Mouse (Mus musculus) activated CD4-positive, CD25-positive, alpha-beta regulatory T cell, adult 4 months (primary cell): Measurements from ENCODE around the gene Gsk3a. TPM values are rescaled to one million over a fixed set of nuclear protein-coding genes. Genes with fewer than 3 reads are reported as not detected.
"Not testable (repeated sequence)": the region's sequence is repeated elsewhere in the genome, so short reads cannot be mapped to it uniquely, and the experiment has no call there.

Experiments
- ATAC-seq: one replicate; pipeline ENCODE4 v1.8.0; 2017
- polyA plus RNA-seq, 2 experiments: library from polyadenylated mRNA; unstranded; fragments of 100-300 nt; shearing (Covaris generic); gene quantifications; one replicate each; pipeline ENCODE4 v1.2.1; 2017

The Gsk3a gene
- polyA plus RNA-seq, 2 experiments from 2014 or later, result 8.9 to 9.8 TPM

GRCm38 (mm10) chr7:25272445-25273258, 35.0 kb upstream of the Gsk3a start:
- no peak for ATAC-seq

- ATAC-seq, result no peak
Observed at GRCm38 (mm10) chr7:25271651-25272444, 34.2 kb upstream of the Gsk3a start.

GRCm38 (mm10) chr7:25270652-25271633, 33.3 kb upstream of the Gsk3a start:
- no peak for ATAC-seq

- ATAC-seq, result no peak
Observed at GRCm38 (mm10) chr7:25269545-25270271, 32.1 kb upstream of the Gsk3a start.

- no peak for ATAC-seq
Observed at GRCm38 (mm10) chr7:25269029-25269428, 31.4 kb upstream of the Gsk3a start.

- ATAC-seq, result no peak
Observed at GRCm38 (mm10) chr7:25268588-25268987, 30.9 kb upstream of the Gsk3a start.

GRCm38 (mm10) chr7:25267751-25268463, 30.3 kb upstream of the Gsk3a start:
- peak; percentile 79 for ATAC-seq

- peak; percentile 64 for ATAC-seq
Observed at GRCm38 (mm10) chr7:25267301-25267750, 29.7 kb upstream of the Gsk3a start, which contains the start of gene Cic. Gene Cic, plus strand, starts transcription at chr7:25267704.

- no peak for ATAC-seq
Observed at GRCm38 (mm10) chr7:25266180-25266962, 28.7 kb upstream of the Gsk3a start.

GRCm38 (mm10) chr7:25265743-25266142, 28.1 kb upstream of the Gsk3a start:
- ATAC-seq, result not testable (repeated sequence)

- no peak for ATAC-seq
Observed at GRCm38 (mm10) chr7:25263968-25264870, 26.6 kb upstream of the Gsk3a start.

GRCm38 (mm10) chr7:25261896-25262295, 24.2 kb upstream of the Gsk3a start:
- no peak for ATAC-seq

- no peak for ATAC-seq
Observed at GRCm38 (mm10) chr7:25251822-25252221, 14.2 kb upstream of the Gsk3a start.

GRCm38 (mm10) chr7:25251071-25251791, 13.6 kb upstream of the Gsk3a start:
- ATAC-seq, result no peak

GRCm38 (mm10) chr7:25250141-25250972, 12.7 kb upstream of the Gsk3a start, which contains the start of gene Erf:
Gene Erf, minus strand, starts transcription at chr7:25250761.
- peak; percentile 85 for ATAC-seq

- ATAC-seq, result peak; percentile 37
Observed at GRCm38 (mm10) chr7:25249314-25250140, 11.9 kb upstream of the Gsk3a start.
